Mouse (Mus musculus) liver, adult 2 months (tissue): ENCODE measurements around the gene Zfp385c.
A peak's percentile ranks its signal among the peaks of the same experiment; 100 is the strongest.

Experiments
- CTCF ChIP-seq: fragments of 200-500 bp; IDR thresholded peaks from 2 replicates; pipeline ENCODE4 v1.5.1; 2011; ENCODE audit warnings: low read depth, low read length, control low read depth
- POLR2A ChIP-seq: fragments of 200-500 bp; IDR thresholded peaks from 2 replicates; pipeline ENCODE4 v1.6.1; 2011; ENCODE audit warnings: low read length, control low read depth; ENCODE audit not compliant: insufficient read depth; ENCODE audit errors: extremely low read depth

- TF ChIP-seq POLR2A (peak; percentile 83), CTCF (peak; percentile 87)
Observed at GRCm38 (mm10) chr11:100622714-100623113, 69.5 kb downstream of the Zfp385c start.
